Mouse (Mus musculus) stomach, postnatal 0 days (tissue): Measurements from ENCODE around the gene Flnb.

Experiments
- CTCF ChIP-seq: IDR thresholded peaks from 2 replicates; pipeline ENCODE4 v1.5.1; 2016; ENCODE audit warnings: antibody characterized with exemption, low read depth, mild to moderate bottlenecking, moderate library complexity
- EP300 ChIP-seq: optimal IDR thresholded peaks from 2 replicates; pipeline ENCODE3; 2016; ENCODE audit warnings: antibody characterized with exemption

DNA sequence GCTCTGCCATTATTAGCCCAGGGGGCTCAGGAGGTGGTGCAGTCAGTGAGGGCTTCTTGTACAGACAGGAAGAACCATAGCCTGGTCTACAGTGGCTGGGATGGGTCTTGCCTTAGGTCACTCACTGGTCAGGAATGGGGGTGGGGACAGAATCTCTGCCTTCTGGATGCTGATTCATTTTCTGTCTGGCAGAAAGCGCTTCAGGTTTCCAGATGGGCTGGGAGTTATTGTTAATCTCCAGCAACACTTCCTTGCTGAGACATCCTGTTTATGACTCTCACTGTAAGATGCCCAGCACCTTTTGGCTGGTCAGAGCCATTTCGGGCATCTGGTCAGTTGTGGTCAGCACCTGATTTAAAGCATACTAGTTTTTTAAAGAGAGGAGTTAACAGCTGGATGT, 55.8 kb downstream of the Flnb start:
- TF ChIP-seq CTCF: no peak
- no peak for TF ChIP-seq EP300
